In genomic region chr11:109366802-109367579, GRCm38 (mm10) we compare ENCODE assay signal across 19 mouse cellular contexts. TPM values are rescaled to one million over a fixed set of nuclear protein-coding genes. Genes with fewer than 3 reads are reported as not detected.
DNase-seq lines count a peak whose midpoint lies in the region; ATAC-seq and TF ChIP-seq lines count a peak whose summit lies in the region.
"Had no signal": no experiment of that assay in that cellular context is flagged by ENCODE, and none has a peak within 500 bp of the region (broad histone marks: within the 10 kb centered on the region; RNA-seq: fewer than 3 reads in every experiment).

No protein-coding gene starts in this region.

- no peaks in the 10 kb centered on the region; the same call in none of the 2 replicates for H3K36me3 ChIP-seq in heart, embryonic 11.5 days (ENCODE audit: control insufficient read depth, insufficient read depth, low read length)
- H3K36me3 ChIP-seq in liver, embryonic 13.5 days: peaks cover 42% of the 10 kb centered on the region

- TF ChIP-seq POLR2A in cortical plate, adult 2 months (IDR thresholded peaks at IDR 0.05; ENCODE audit: extremely low read depth, insufficient read depth, low read length): no peak

- peaks cover 53% of the 10 kb centered on the region for H3K4me1 ChIP-seq in heart, embryonic 11.5 days (ENCODE audit: control insufficient read depth, insufficient read depth, low read length)
- peaks cover 9% of the 10 kb centered on the region for H3K4me1 ChIP-seq in cortical plate, adult 2 months (ENCODE audit: control insufficient read depth, insufficient read depth, low read length)
- H3K4me1 ChIP-seq in liver, embryonic 13.5 days (replicated peaks): peaks cover 79% of the 10 kb centered on the region

- no peak for DNase-seq in heart, postnatal 36 days
- DNase-seq in layer of hippocampus, adult 2 months (ENCODE audit: low spot score in 2 of 2): no peak
- no peak for DNase-seq in layer of hippocampus, adult 8-10 months (ENCODE audit: low spot score in 2 of 2)
- DNase-seq in liver, embryonic 13.5 days: no peak
- DNase-seq in frontal cortex, postnatal 10 days (ENCODE audit: low spot score in 2 of 2): no peak
- no peak for DNase-seq in cerebellum, postnatal 25 days
- DNase-seq: cerebellum, postnatal 14 days; kidney, postnatal 4 days had no signal

- no peaks in the 10 kb centered on the region for H3K27me3 ChIP-seq in heart, embryonic 11.5 days (ENCODE audit: control insufficient read depth, insufficient read depth, low read length)
- no peaks in the 10 kb centered on the region for H3K27me3 ChIP-seq in liver, embryonic 13.5 days
- H3K27me3 ChIP-seq: CH12.LX; embryonic facial prominence, embryonic 13.5 days; midbrain, embryonic 13.5 days had no signal

- intact Hi-C loops in heart, postnatal 36 days (cut with DNase I): loop anchor here (10.0 kb wide), 1 partner anchor 442 kb away; the partner anchor contains the start of gene Axin2

- 75% methylated on average over 15 of the region's 15 CpGs for WGBS in heart, embryonic 11.5 days (ENCODE audit: insufficient replicate concordance)
- 72% methylated on average over 15 of the region's 15 CpGs for WGBS in liver, embryonic 13.5 days (ENCODE audit: insufficient replicate concordance)

- H3K9ac ChIP-seq in heart, embryonic 11.5 days (ENCODE audit: low read depth, low read length): 0 out of 2 replicates have a peak overlapping the region, but pooled peaks have one; percentile 22
- H3K9ac ChIP-seq in liver, embryonic 13.5 days: no peak overlapping the region
- H3K9ac ChIP-seq: embryonic facial prominence, embryonic 13.5 days; liver, embryonic 14.5 days; midbrain, embryonic 13.5 days had no signal

- no peak overlapping the region for H3K4me2 ChIP-seq in heart, embryonic 11.5 days
- H3K4me2 ChIP-seq in liver, embryonic 13.5 days: peak overlapping the region; percentile 6; the same call in 1 of the 2 replicates
- H3K4me2 ChIP-seq: embryonic facial prominence, embryonic 13.5 days; midbrain, embryonic 13.5 days had no signal

- no peak for TF ChIP-seq CTCF in layer of hippocampus, adult 2 months (conservative IDR thresholded peaks at IDR 0.05)
- TF ChIP-seq CTCF in cortical plate, adult 2 months (IDR thresholded peaks at IDR 0.05; ENCODE audit: extremely low read depth, insufficient read depth, low read length): no peak

- H3K4me3 ChIP-seq in heart, embryonic 11.5 days (ENCODE audit: low read depth, low read length): no peak overlapping the region
- H3K4me3 ChIP-seq in layer of hippocampus, adult 2 months: peak overlapping the region; percentile 98
- peak overlapping the region; percentile 17; the same call in 1 of the 2 replicates for H3K4me3 ChIP-seq in cortical plate, adult 2 months (ENCODE audit: insufficient read depth, low read length)
- H3K4me3 ChIP-seq in liver, embryonic 13.5 days (replicated peaks): no peak overlapping the region
- H3K4me3 ChIP-seq: embryonic facial prominence, embryonic 13.5 days; midbrain, embryonic 13.5 days had no signal

- no peak for ATAC-seq in heart, embryonic 11.5 days (replicated peaks; ENCODE audit: insufficient number of reproducible peaks, low FRiP score, low TSS enrichment)
- ATAC-seq in liver, embryonic 13.5 days (ENCODE audit: low read depth): no peak
- ATAC-seq: midbrain, embryonic 13.5 days had no signal

- no peaks in the 10 kb centered on the region for H3K9me3 ChIP-seq in heart, embryonic 11.5 days (replicated peaks; ENCODE audit: control insufficient read depth, low read length)
- H3K9me3 ChIP-seq in liver, embryonic 13.5 days (replicated peaks): no peaks in the 10 kb centered on the region
- H3K9me3 ChIP-seq: embryonic facial prominence, embryonic 13.5 days; midbrain, embryonic 13.5 days had no signal

- H3K27ac ChIP-seq in heart, embryonic 11.5 days (ENCODE audit: low read depth, low read length): no peak overlapping the region
- H3K27ac ChIP-seq in layer of hippocampus, adult 2 months: peak overlapping the region; percentile 93; the same call in 1 of the 2 replicates
- no peak overlapping the region for H3K27ac ChIP-seq in cortical plate, adult 2 months (ENCODE audit: insufficient read depth, low read length)
- H3K27ac ChIP-seq in liver, embryonic 13.5 days: no peak overlapping the region
- H3K27ac ChIP-seq: embryonic facial prominence, embryonic 13.5 days; liver, embryonic 14.5 days; midbrain, embryonic 13.5 days had no signal

RNA-seq across cellular contexts. Expression of gene Gna13, which starts 4.4 kb away (rescaled TPM):
- polyA plus RNA-seq in heart, embryonic 11.5 days (2014; fragmentation: Nextera tagmentation; extraction: Ambion mirVana): 24.9 and 28.9 TPM in 2 replicates
- 10 to 100 TPM; 33.7 to 34.2 TPM for total RNA-seq in heart, postnatal 36 days (2021)
- total RNA-seq in layer of hippocampus, adult 2 months (2021): 10 to 100 TPM; 55.5 to 60.9 TPM
- 10 to 100 TPM; 56.4 to 69.6 (median 63.0) TPM for total RNA-seq in layer of hippocampus, adult 8-10 months (2022)
- polyA plus RNA-seq in cortical plate, adult 2 months (2012; rRNA removed): 35.5 and 37.0 TPM in 2 replicates
- 14.3 and 15.9 TPM in 2 replicates for polyA plus RNA-seq in liver, embryonic 13.5 days (2015; fragmentation: Nextera tagmentation; extraction: Ambion mirVana)

RNA-seq across cellular contexts. Expression of gene 9930022D16Rik, which starts 46.7 kb away (rescaled TPM):
- polyA plus RNA-seq in heart, embryonic 11.5 days (2014; fragmentation: Nextera tagmentation; extraction: Ambion mirVana): 0.11 TPM in 1 of 2 replicates, not detected in the other
- not detected for total RNA-seq in heart, postnatal 36 days (2021)
- not detected for total RNA-seq in layer of hippocampus, adult 2 months (2021)
- total RNA-seq in layer of hippocampus, adult 8-10 months (2022): not detected
- 0.04 and 0.06 TPM in 2 replicates for polyA plus RNA-seq in cortical plate, adult 2 months (2012; rRNA removed)
- polyA plus RNA-seq in liver, embryonic 13.5 days (2015; fragmentation: Nextera tagmentation; extraction: Ambion mirVana): not detected in 2 replicates
- total RNA-seq: adrenal gland, adult 18-20 months; gastrocnemius, adult 8-10 months; left cerebral cortex, adult 8-10 months had no signal
- polyA plus RNA-seq: embryonic facial prominence, embryonic 13.5 days; forebrain, embryonic 11.5 days; heart, embryonic 14.5 days; liver, embryonic 14.5 days; midbrain, embryonic 13.5 days had no signal

RNA-seq across cellular contexts. Expression of gene Amz2, which starts 58.8 kb away (rescaled TPM):
- 37.6 and 38.8 TPM in 2 replicates for polyA plus RNA-seq in heart, embryonic 11.5 days (2014; fragmentation: Nextera tagmentation; extraction: Ambion mirVana)
- 10 to 100 TPM; 51.9 to 56.7 TPM for total RNA-seq in heart, postnatal 36 days (2021)
- 10 to 100 TPM; 54.7 to 64.7 TPM for total RNA-seq in layer of hippocampus, adult 2 months (2021)
- 10 to 100 TPM; 48.6 to 68.6 (median 55.6) TPM for total RNA-seq in layer of hippocampus, adult 8-10 months (2022)
- polyA plus RNA-seq in cortical plate, adult 2 months (2012; rRNA removed): 59.5 and 65.9 TPM in 2 replicates
- 14.6 and 18.4 TPM in 2 replicates for polyA plus RNA-seq in liver, embryonic 13.5 days (2015; fragmentation: Nextera tagmentation; extraction: Ambion mirVana)

Comparison
In these comparisons a context has a peak if more than half of its experiments do, and no peak if none do; other contexts are left out.
1. H3K4me3 ChIP-seq: peak in layer of hippocampus, adult 2 months (single experiment) and cortical plate, adult 2 months (single experiment); none in heart, embryonic 11.5 days (single experiment) and liver, embryonic 13.5 days (single experiment).